Mouse (Mus musculus) kidney, postnatal 0 days (tissue): ENCODE measurements at regions not wholly inside any gene's neighbourhood (a gene's known extent, or its start where the extent isn't known, plus 50 kb on each side); places are given as distances from the start of the nearest gene placed in this dataset.
A peak's percentile ranks its signal among the peaks of the same experiment; 100 is the strongest.

ENCODE experiments used
- ATAC-seq: fragments of 200-750 bp; cut with Nextera tagmentation; replicated peaks from 2 replicates; pipeline ENCODE4 v1.8.0; 2017; ENCODE audit warnings: low read depth, moderate number of reproducible peaks, moderate TSS enrichment, moderate library complexity; ENCODE audit not compliant: low FRiP score
- DNase-seq: peaks from one replicate; pipeline ENCODE4 v3.0.0-alpha.2; 2016; ENCODE audit warnings: low spot score
- H3K27ac ChIP-seq: fragments of 300-500 bp; sonication (generic); 2 replicates; pipeline ENCODE4 v1.5.1; 2014; ENCODE audit warnings: mild to moderate bottlenecking
- H3K27me3 ChIP-seq: fragments of 300-500 bp; sonication (generic); 2 replicates; pipeline ENCODE4 v1.6.1; 2014; ENCODE audit warnings: low read length, mixed read lengths; ENCODE audit not compliant: insufficient read depth
- H3K36me3 ChIP-seq: fragments of 300-500 bp; sonication (generic); 2 replicates; pipeline ENCODE4 v1.6.1; 2014; ENCODE audit warnings: low read length, mixed read lengths; ENCODE audit not compliant: insufficient read depth
- H3K4me1 ChIP-seq: fragments of 300-500 bp; sonication (generic); replicated peaks from 2 replicates; pipeline ENCODE4 v1.6.1; 2014; ENCODE audit warnings: antibody characterized with exemption, low read length, mixed read lengths; ENCODE audit not compliant: insufficient read depth
- H3K4me2 ChIP-seq: fragments of 300-500 bp; sonication (generic); 2 replicates; pipeline ENCODE4 v1.6.1; 2014; ENCODE audit warnings: mild to moderate bottlenecking, low read length, moderate library complexity, mixed read lengths
- H3K4me3 ChIP-seq: fragments of 300-500 bp; sonication (generic); replicated peaks from 2 replicates; pipeline ENCODE4 v1.5.1; 2014; ENCODE audit warnings: low read depth, low read length
- H3K9ac ChIP-seq: fragments of 300-500 bp; sonication (generic); 2 replicates; pipeline ENCODE4 v1.6.1; 2014; ENCODE audit warnings: low read depth, low read length
- H3K9me3 ChIP-seq: fragments of 300-500 bp; sonication (generic); replicated peaks from 2 replicates; pipeline ENCODE4 v1.6.1; 2016; ENCODE audit warnings: low read length, inconsistent platforms, mixed read lengths
- CTCF ChIP-seq: IDR thresholded peaks from 2 replicates; pipeline ENCODE4 v1.5.1; 2016; ENCODE audit warnings: antibody characterized with exemption, low read depth, mild to moderate bottlenecking, moderate library complexity
- WGBS: fragments of 180-500 bp; shearing (Covaris S2); extraction: QIAGEN DNeasy Blood & Tissue Kit; methylation state at CpG from one replicate; pipeline ENCODE4 v1.1.7; 2014; 5-methylcytosine and 5-hydroxymethylcytosine counted together

DNA sequence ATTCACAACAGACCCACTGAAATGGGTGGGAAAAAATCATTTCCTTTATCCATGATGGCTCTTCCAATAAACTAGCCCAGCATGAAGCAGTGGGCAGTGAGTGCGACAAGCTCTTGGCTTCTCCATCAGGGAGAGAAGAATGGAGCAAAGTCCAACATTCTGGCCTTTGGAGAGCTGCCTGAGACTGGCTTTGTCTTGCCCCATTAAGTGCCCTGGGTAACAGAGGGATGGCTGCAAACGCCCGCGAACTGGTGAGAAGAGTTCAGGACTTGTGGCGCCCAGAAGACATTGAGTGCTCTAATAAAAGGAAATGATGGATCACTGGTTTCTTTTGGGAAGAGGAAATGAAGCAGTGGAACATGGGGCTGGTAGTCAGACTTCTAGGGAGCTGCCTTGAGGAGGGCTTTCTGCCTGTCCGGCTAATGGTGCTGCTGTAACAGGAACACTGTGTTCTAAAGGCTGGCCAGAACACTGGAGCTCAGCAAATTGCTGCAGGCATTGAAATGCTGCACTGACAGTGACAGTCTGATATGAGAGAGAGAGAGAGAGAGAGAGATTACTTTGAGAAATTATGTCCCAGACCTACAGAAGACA, 182.2 kb upstream of the Btbd3 start:
- Histone ChIP-seq H3K4me1 (no peaks in the 10 kb centered on the region), H3K9me3 (no peaks in the 10 kb centered on the region), H3K27me3 (no peaks in the 10 kb centered on the region), H3K4me2 (no peak overlapping the region), H3K4me3 (no peak overlapping the region), H3K27ac (no peak overlapping the region), H3K36me3 (no peaks in the 10 kb centered on the region), H3K9ac (no peak overlapping the region)
- ATAC-seq, result no peak
- WGBS, result 75% methylated on average over 6 of the region's 6 CpGs
- no peak for DNase-seq
- TF ChIP-seq CTCF, result no peak

DNA sequence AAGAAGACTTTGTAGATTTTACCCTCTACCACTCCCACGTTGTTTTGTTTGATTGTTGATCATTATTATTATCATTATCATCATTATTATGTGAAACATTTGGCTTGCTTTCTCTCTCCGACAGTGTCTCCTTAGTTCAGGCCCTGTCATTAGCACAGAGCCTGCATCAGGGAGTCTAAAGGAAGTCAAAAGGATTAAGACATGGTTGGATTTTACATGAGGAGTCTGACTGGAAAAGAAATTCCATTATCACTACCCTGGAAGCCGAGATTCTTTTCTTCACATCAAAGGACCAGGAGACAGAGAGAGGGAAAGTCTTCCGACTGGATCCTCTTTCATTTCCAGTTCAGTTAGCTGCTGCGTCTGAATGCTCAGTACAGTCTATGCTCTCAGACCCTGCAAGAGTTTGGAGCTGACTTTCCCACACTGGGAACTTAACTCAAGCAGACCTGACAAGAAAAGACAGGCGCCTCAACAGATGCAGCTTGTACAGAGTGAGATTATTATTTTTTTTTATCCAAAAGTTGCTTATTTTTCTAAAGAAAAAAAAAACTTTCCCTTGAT, 184.1 kb upstream of the Btbd3 start:
- H3K4me1 ChIP-seq, result no peaks in the 10 kb centered on the region
- H3K4me2 ChIP-seq, result no peak overlapping the region
- no peak overlapping the region for H3K27ac ChIP-seq
- no peaks in the 10 kb centered on the region for H3K27me3 ChIP-seq
- DNase-seq, result no peak
- ATAC-seq, result no peak
- H3K9ac ChIP-seq, result no peak overlapping the region
- H3K36me3 ChIP-seq, result no peaks in the 10 kb centered on the region
- no peak overlapping the region for H3K4me3 ChIP-seq
- WGBS, result 54% methylated on average over 6 of the region's 6 CpGs
- no peaks in the 10 kb centered on the region for H3K9me3 ChIP-seq
- no peak for TF ChIP-seq CTCF

GRCm38 (mm10) chr2:138053081-138053480, 203.3 kb upstream of the Btbd3 start:
- no peak overlapping the region for H3K27ac ChIP-seq
- 0 out of 2 replicates have a peak, but pooled peaks cover 3% of the 10 kb centered on the region for H3K4me1 ChIP-seq
- 79% methylated on average over 4 of the region's 4 CpGs for WGBS
- no peak for TF ChIP-seq CTCF
- no peak overlapping the region for H3K9ac ChIP-seq
- no peaks in the 10 kb centered on the region for H3K36me3 ChIP-seq
- H3K27me3 ChIP-seq, result no peaks in the 10 kb centered on the region
- ATAC-seq (no peak), DNase-seq (peak; percentile 21)
- no peaks in the 10 kb centered on the region for H3K9me3 ChIP-seq
- H3K4me3 ChIP-seq, result no peak overlapping the region
- no peak overlapping the region for H3K4me2 ChIP-seq

GRCm38 (mm10) chr2:138048341-138048740, 208.0 kb upstream of the Btbd3 start:
- 64% methylated on average over 5 of the region's 5 CpGs for WGBS
- Histone ChIP-seq H3K9ac (no peak overlapping the region), H3K4me2 (no peak overlapping the region), H3K4me1 (0 out of 2 replicates have a peak, but pooled peaks cover 3% of the 10 kb centered on the region), H3K4me3 (no peak overlapping the region), H3K36me3 (no peaks in the 10 kb centered on the region), H3K27me3 (no peaks in the 10 kb centered on the region), H3K27ac (no peak overlapping the region), H3K9me3 (no peaks in the 10 kb centered on the region)
- no peak for TF ChIP-seq CTCF
- DNase-seq (no peak), ATAC-seq (no peak)

DNA sequence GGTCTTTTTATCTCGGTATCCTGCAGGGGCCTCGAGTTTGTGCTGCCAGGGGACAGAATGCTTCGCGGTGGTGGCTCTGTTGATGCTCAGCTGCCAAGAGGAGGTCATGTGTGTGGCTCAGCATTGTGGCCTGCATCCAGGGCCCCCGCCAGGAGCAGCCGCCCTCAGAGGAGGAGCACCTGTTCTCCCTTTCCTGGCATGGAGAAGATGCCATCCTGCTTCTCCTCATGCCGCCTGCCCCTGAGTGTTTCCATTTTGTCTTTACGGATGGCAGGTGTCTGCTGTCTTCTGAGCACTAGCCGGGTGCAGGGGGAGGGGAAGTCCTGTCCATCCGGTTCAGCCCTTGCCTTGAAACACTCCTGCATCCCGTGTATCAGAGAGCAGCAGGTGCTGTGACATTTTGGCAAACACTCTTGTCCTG, 208.6 kb upstream of the Btbd3 start:
- TF ChIP-seq CTCF, result no peak
- DNase-seq, result no peak
- Histone ChIP-seq H3K27me3 (no peaks in the 10 kb centered on the region), H3K36me3 (no peaks in the 10 kb centered on the region), H3K9ac (no peak overlapping the region), H3K4me3 (no peak overlapping the region), H3K4me1 (0 out of 2 replicates have a peak, but pooled peaks cover 3% of the 10 kb centered on the region), H3K4me2 (no peak overlapping the region), H3K9me3 (no peaks in the 10 kb centered on the region), H3K27ac (no peak overlapping the region)
- WGBS, result 49% methylated on average over 11 of the region's 11 CpGs
- ATAC-seq, result no peak; the same call in 1 of the 2 replicates

GRCm38 (mm10) chr2:138047361-138047760, 209.0 kb upstream of the Btbd3 start:
- H3K4me2 ChIP-seq, result no peak overlapping the region
- H3K36me3 ChIP-seq, result no peaks in the 10 kb centered on the region
- 0 out of 2 replicates have a peak, but pooled peaks cover 3% of the 10 kb centered on the region for H3K4me1 ChIP-seq
- H3K27me3 ChIP-seq, result no peaks in the 10 kb centered on the region
- H3K4me3 ChIP-seq, result no peak overlapping the region
- ATAC-seq, result no peak
- H3K9me3 ChIP-seq, result no peaks in the 10 kb centered on the region
- DNase-seq, result no peak
- WGBS, result 74% methylated on average over 10 of the region's 10 CpGs
- no peak overlapping the region for H3K9ac ChIP-seq
- no peak for TF ChIP-seq CTCF
- no peak overlapping the region for H3K27ac ChIP-seq

DNA sequence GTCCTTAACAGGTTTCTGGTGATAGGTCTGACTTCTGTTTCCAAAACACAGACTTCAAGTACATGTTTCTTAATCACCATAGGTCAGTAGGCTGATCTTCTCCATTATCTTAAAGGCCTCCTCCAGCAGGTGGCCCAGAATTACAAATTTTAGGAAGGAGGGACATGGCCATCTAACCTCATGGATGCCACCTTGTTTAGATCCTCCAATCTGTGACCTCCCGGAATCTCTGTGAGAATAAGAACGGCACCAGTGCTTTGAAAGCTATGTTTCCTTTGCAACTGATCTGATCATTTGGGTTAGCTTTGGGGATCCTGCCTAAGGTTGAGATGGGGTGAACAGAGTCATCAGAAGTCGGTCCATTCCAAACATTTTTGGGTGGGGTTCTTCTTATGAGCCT, 209.4 kb upstream of the Btbd3 start:
- no peak for DNase-seq
- no peaks in the 10 kb centered on the region for H3K9me3 ChIP-seq
- WGBS, result 91% methylated on average over 3 of the region's 3 CpGs
- no peak for ATAC-seq
- no peak overlapping the region for H3K4me3 ChIP-seq
- no peak overlapping the region for H3K4me2 ChIP-seq
- H3K9ac ChIP-seq, result no peak overlapping the region
- H3K27ac ChIP-seq, result no peak overlapping the region
- no peaks in the 10 kb centered on the region for H3K36me3 ChIP-seq
- H3K27me3 ChIP-seq, result no peaks in the 10 kb centered on the region
- TF ChIP-seq CTCF, result no peak
- H3K4me1 ChIP-seq, result 0 out of 2 replicates have a peak, but pooled peaks cover 3% of the 10 kb centered on the region
